Mouse (Mus musculus): Measurements from ENCODE around the gene Mstn. TPM values are rescaled to one million over a fixed set of nuclear protein-coding genes. Genes with fewer than 3 reads are reported as not detected.

Mstn gene
- not detected in 2 replicates for polyA plus RNA-seq (2014; fragmentation: Nextera tagmentation; extraction: Ambion mirVana)

DNA sequence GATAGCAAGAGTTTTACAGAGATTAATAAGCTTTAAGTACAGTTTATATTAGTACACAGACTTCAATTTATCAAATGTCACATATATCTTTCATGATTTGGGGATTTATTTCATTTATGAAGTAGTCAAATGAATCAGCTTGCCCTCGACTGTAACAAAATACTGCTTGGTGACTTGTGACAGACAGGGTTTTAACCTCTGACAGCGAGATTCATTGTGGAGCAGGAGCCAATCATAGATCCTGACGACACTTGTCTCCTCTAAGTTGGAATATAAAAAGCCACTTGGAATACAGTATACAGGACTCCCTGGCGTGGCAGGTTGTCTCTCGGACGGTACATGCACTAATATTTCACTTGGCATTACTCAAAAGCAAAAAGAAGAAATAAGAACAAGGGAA lies at the start of gene Mstn:
Mstn (plus strand) TSS at position 301 of the 400 bp plus-strand sequence.
- no peak for ATAC-seq (ENCODE audit: low FRiP score, low TSS enrichment)
- Histone ChIP-seq H3K27me3 (ENCODE audit: control insufficient read depth, insufficient read depth, low read length) (no peaks in the 10 kb centered on the region), H3K27ac (ENCODE audit: low read depth, low read length) (no peak within 1 kb of the TSS), H3K36me3 (ENCODE audit: control insufficient read depth, insufficient read depth, low read length) (no peaks in the 10 kb centered on the region), H3K9ac (ENCODE audit: low read depth, low read length) (no peak within 1 kb of the TSS), H3K9me3 (ENCODE audit: control insufficient read depth, low read length) (0 out of 2 replicates have a peak, but pooled peaks cover 3% of the 10 kb centered on the region), H3K4me3 (ENCODE audit: low read length) (no peak within 1 kb of the TSS), H3K4me1 (ENCODE audit: control insufficient read depth, insufficient read depth, low read length) (no peaks in the 10 kb centered on the region; the same call in 1 of the 2 replicates), H3K4me2 (replicated peaks; ENCODE audit: low read depth, low read length) (no peak within 1 kb of the TSS)
- 45% methylated on average over 6 of the region's 6 CpGs for WGBS

DNA sequence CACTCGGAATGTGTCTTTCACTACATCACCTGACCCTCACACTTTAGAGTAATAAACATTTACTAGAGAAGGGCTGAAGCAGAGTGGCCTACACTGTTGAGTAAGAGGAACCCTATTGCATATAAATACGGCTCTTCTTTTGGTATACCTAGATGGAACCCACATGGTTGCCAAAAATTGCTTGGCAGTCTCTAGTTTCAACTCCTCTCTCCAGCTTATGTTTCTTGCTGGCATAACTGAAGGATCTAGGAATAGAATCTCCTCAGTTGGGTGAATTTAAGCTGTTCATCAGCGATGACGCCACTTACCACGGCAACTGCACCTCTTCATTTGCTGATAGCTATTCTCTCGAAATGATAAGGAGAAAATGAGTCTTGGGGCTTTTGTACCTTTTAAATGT lies 46.7 kb upstream of the Mstn start:
- H3K9me3 ChIP-seq (ENCODE audit: control insufficient read depth, low read length), result no peaks in the 10 kb centered on the region
- no peaks in the 10 kb centered on the region for H3K36me3 ChIP-seq (ENCODE audit: control insufficient read depth, insufficient read depth, low read length)
- H3K4me3 ChIP-seq (ENCODE audit: low read length), result no peak overlapping the region
- 85% methylated on average over 6 of the region's 6 CpGs for WGBS
- no peak overlapping the region for H3K9ac ChIP-seq (ENCODE audit: low read depth, low read length)
- no peak overlapping the region for H3K27ac ChIP-seq (ENCODE audit: low read depth, low read length)
- H3K27me3 ChIP-seq (ENCODE audit: control insufficient read depth, insufficient read depth, low read length), result no peaks in the 10 kb centered on the region
- ATAC-seq (ENCODE audit: low FRiP score, low TSS enrichment), result no peak
- no peaks in the 10 kb centered on the region for H3K4me1 ChIP-seq (ENCODE audit: control insufficient read depth, insufficient read depth, low read length)
- no peak overlapping the region for H3K4me2 ChIP-seq (replicated peaks; ENCODE audit: low read depth, low read length)

DNA sequence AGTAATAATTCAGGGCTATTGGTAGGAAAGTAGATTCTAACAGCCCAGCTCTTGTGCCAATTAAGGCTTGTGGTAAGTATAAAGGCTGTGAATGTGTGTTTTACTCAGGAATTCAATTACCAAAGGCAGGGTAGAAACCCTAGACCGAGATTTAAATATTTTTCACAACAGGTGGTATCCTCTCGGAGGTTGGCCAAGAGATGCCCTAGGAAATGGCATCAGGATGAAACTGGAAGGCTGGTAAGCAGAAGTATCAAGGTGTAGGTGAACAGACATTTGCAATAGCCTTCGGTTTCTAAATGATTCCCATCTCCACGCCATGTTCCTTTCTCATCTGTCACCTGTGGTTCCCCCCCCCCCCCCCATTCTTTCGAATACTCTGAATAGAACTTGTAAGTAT lies 45.8 kb upstream of the Mstn start:
- no peaks in the 10 kb centered on the region for H3K36me3 ChIP-seq (ENCODE audit: control insufficient read depth, insufficient read depth, low read length)
- no peak overlapping the region for H3K27ac ChIP-seq (ENCODE audit: low read depth, low read length)
- H3K9me3 ChIP-seq (ENCODE audit: control insufficient read depth, low read length), result no peaks in the 10 kb centered on the region
- H3K4me1 ChIP-seq (ENCODE audit: control insufficient read depth, insufficient read depth, low read length), result no peaks in the 10 kb centered on the region
- H3K4me2 ChIP-seq (replicated peaks; ENCODE audit: low read depth, low read length), result no peak overlapping the region
- no peaks in the 10 kb centered on the region for H3K27me3 ChIP-seq (ENCODE audit: control insufficient read depth, insufficient read depth, low read length)
- no peak overlapping the region for H3K4me3 ChIP-seq (ENCODE audit: low read length)
- ATAC-seq (ENCODE audit: low FRiP score, low TSS enrichment), result no peak
- WGBS, result 80% methylated on average over 5 of the region's 5 CpGs
- H3K9ac ChIP-seq (ENCODE audit: low read depth, low read length), result no peak overlapping the region

DNA sequence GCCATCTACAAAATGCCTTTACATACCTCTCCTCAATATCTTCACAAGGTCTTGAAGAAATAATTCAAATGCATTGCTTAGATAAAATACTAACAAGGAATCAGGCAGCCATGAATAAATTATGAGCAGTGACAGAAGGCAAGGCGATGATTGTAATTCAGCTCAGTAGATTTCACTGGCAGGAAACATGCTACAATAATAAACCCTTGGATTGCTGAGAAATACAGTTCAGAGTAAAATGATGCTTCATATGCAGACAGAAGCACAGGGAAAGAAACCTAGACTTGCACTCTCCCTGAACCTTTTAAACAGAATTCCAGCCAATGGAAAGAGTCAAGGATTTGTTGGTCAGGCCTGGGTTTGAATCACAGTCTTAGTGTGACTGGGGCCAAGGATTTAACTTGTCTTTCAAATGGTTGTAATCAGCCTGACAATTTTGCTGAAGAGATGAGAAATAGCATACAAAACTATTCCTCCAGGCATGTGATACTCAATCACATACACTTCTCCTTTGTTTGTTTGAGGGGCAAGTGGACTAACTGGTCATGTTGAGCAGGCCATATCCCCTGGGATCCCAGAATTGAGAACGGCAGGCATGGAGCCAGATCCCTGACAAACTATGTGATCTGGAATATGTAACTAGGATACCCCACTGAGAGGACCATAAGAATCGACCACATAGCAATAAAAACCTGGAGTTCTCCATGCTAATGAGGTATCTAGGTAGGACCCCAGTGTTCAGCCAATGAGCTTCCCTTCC lies 42.5 kb upstream of the Mstn start:
- H3K4me1 ChIP-seq (ENCODE audit: control insufficient read depth, insufficient read depth, low read length), result no peaks in the 10 kb centered on the region
- H3K9me3 ChIP-seq (ENCODE audit: control insufficient read depth, low read length), result no peaks in the 10 kb centered on the region
- no peaks in the 10 kb centered on the region for H3K27me3 ChIP-seq (ENCODE audit: control insufficient read depth, insufficient read depth, low read length)
- H3K4me3 ChIP-seq (ENCODE audit: low read length), result no peak overlapping the region
- WGBS, result 68% methylated on average over 3 of the region's 3 CpGs
- no peaks in the 10 kb centered on the region for H3K36me3 ChIP-seq (ENCODE audit: control insufficient read depth, insufficient read depth, low read length)
- no peak overlapping the region for H3K4me2 ChIP-seq (replicated peaks; ENCODE audit: low read depth, low read length)
- no peak overlapping the region for H3K9ac ChIP-seq (ENCODE audit: low read depth, low read length)
- no peak overlapping the region for H3K27ac ChIP-seq (ENCODE audit: low read depth, low read length)
- no peak for ATAC-seq (ENCODE audit: low FRiP score, low TSS enrichment)

DNA sequence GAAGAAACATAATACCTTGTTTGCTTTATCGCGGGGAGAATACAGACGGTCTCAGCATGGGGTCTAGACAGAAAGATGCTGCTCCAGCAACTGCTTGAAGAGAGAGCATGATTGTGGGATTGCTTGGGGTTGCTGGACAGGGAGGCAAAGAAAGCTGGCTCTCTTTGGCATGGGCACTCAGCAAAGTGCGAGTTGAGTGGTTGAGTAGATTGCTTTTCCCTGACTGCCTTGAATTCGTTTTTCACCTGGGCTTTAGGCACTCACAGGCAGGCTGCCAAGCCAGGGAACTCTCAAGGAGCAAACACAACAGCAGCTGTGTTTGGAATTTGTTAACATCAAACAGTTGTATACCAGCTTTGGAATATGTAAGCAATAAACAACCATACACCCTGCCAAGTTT lies 41.4 kb upstream of the Mstn start, which contains the start of gene 1700019D03Rik:
1700019D03Rik (minus strand) TSS at position 101 of the 400 bp plus-strand sequence.
- H3K4me3 ChIP-seq (ENCODE audit: low read length), result no peak within 1 kb of the TSS
- no peak within 1 kb of the TSS for H3K27ac ChIP-seq (ENCODE audit: low read depth, low read length)
- H3K4me2 ChIP-seq (replicated peaks; ENCODE audit: low read depth, low read length), result no peak within 1 kb of the TSS
- 61% methylated on average over 5 of the region's 5 CpGs for WGBS
- no peak within 1 kb of the TSS for H3K9ac ChIP-seq (ENCODE audit: low read depth, low read length)
- no peaks in the 10 kb centered on the region for H3K4me1 ChIP-seq (ENCODE audit: control insufficient read depth, insufficient read depth, low read length)
- H3K36me3 ChIP-seq (ENCODE audit: control insufficient read depth, insufficient read depth, low read length), result no peaks in the 10 kb centered on the region
- no peaks in the 10 kb centered on the region for H3K27me3 ChIP-seq (ENCODE audit: control insufficient read depth, insufficient read depth, low read length)
- ATAC-seq (ENCODE audit: low FRiP score, low TSS enrichment), result no peak
- no peaks in the 10 kb centered on the region for H3K9me3 ChIP-seq (ENCODE audit: control insufficient read depth, low read length)

DNA sequence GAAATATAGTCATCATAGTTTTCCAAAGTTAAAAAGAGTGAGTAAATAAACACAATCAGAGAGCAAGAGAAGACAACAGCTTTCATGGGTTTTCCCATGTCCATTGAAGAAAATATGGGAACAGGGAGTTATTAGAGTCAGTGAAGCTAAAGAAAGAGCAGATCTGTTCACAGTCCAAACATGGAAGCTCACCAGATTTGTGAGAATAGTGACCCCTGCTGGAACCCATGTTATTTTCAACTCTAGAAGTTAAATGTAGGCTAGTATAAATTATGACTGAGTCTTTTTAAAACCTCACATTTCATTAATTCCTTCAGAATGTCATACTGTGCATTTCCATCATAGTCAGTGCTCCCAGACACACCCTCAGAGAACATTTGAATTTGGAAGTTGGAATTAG lies 28.9 kb upstream of the Mstn start:
- Histone ChIP-seq H3K4me2 (replicated peaks; ENCODE audit: low read depth, low read length) (no peak overlapping the region), H3K9me3 (ENCODE audit: control insufficient read depth, low read length) (no peaks in the 10 kb centered on the region), H3K36me3 (ENCODE audit: control insufficient read depth, insufficient read depth, low read length) (no peaks in the 10 kb centered on the region), H3K27ac (ENCODE audit: low read depth, low read length) (no peak overlapping the region), H3K4me3 (ENCODE audit: low read length) (no peak overlapping the region), H3K4me1 (ENCODE audit: control insufficient read depth, insufficient read depth, low read length) (no peaks in the 10 kb centered on the region), H3K9ac (ENCODE audit: low read depth, low read length) (no peak overlapping the region), H3K27me3 (ENCODE audit: control insufficient read depth, insufficient read depth, low read length) (no peaks in the 10 kb centered on the region)
- ATAC-seq (ENCODE audit: low FRiP score, low TSS enrichment), result no peak

DNA sequence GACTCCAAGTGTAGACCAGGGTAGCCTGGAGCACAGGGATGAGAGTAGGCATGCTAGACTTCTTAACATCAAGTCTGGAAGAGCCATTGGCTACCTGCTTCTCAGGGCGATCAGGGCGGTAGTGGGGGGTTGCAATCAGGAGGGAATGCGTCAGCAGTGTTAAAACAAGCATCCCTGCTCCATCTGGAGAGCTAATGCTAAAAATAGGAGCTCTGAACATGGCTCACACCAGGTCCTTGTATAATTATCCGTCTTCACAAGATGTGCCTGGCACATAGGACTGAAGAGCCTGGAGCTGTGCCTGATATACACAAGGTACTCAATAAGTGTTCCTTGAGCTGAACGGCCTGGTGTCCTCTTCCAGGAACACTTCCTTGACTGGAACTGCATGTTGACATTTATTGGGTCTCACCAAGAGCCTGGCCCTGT lies 24.0 kb upstream of the Mstn start:
- H3K9ac ChIP-seq (ENCODE audit: low read depth, low read length), result no peak overlapping the region
- no peak overlapping the region for H3K4me3 ChIP-seq (ENCODE audit: low read length)
- WGBS, result 90% methylated on average over 5 of the region's 5 CpGs
- no peaks in the 10 kb centered on the region for H3K36me3 ChIP-seq (ENCODE audit: control insufficient read depth, insufficient read depth, low read length)
- no peaks in the 10 kb centered on the region for H3K4me1 ChIP-seq (ENCODE audit: control insufficient read depth, insufficient read depth, low read length)
- no peaks in the 10 kb centered on the region for H3K27me3 ChIP-seq (ENCODE audit: control insufficient read depth, insufficient read depth, low read length)
- H3K27ac ChIP-seq (ENCODE audit: low read depth, low read length), result no peak overlapping the region
- ATAC-seq (ENCODE audit: low FRiP score, low TSS enrichment), result no peak
- H3K9me3 ChIP-seq (ENCODE audit: control insufficient read depth, low read length), result no peaks in the 10 kb centered on the region
- no peak overlapping the region for H3K4me2 ChIP-seq (replicated peaks; ENCODE audit: low read depth, low read length)

DNA sequence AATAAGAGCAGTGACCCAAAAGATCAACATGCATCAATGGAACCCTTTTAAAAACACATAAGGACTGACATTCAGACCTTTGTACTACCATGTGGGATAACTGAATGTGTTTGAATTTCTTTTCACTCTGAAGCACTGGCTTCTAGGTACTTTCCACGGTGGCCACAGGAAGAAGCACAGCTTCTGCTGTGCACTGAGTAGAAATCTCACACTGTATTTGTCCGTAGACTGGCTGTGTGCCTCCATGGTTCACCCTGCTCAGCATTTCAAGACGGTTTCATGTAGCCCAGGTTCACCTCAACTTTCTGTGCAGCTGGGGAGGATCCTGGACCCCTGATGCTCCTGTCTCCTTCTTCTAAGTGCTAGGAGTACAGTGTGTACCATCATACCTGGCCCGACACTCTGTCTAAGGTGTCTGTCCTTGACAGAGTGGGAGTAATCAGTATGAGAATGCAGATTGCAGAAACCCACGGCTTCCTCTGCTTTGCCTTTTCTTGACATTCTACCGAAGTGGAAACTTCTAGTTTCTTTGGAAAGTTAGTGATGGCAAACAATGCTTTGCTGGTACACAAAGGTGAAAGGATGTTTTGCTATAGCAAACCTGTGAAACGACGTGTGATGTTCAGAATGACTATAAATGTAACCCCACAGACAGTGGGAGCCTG lies 11.5 kb upstream of the Mstn start:
- H3K4me2 ChIP-seq (replicated peaks; ENCODE audit: low read depth, low read length), result no peak overlapping the region
- no peaks in the 10 kb centered on the region for H3K4me1 ChIP-seq (ENCODE audit: control insufficient read depth, insufficient read depth, low read length)

More for the DNA sequence above, 11.5 kb upstream of the Mstn start:
- Histone ChIP-seq H3K27ac (ENCODE audit: low read depth, low read length) (no peak overlapping the region), H3K4me3 (ENCODE audit: low read length) (no peak overlapping the region), H3K36me3 (ENCODE audit: control insufficient read depth, insufficient read depth, low read length) (no peaks in the 10 kb centered on the region), H3K9me3 (ENCODE audit: control insufficient read depth, low read length) (no peaks in the 10 kb centered on the region), H3K9ac (ENCODE audit: low read depth, low read length) (no peak overlapping the region), H3K27me3 (ENCODE audit: control insufficient read depth, insufficient read depth, low read length) (no peaks in the 10 kb centered on the region)
- 81% methylated on average over 8 of the region's 8 CpGs for WGBS
- ATAC-seq (ENCODE audit: low FRiP score, low TSS enrichment), result no peak

Data from kidney, embryonic 14.5 days (tissue).